ENCODE assay signal across 19 mouse cellular contexts in the genomic region with DNA sequence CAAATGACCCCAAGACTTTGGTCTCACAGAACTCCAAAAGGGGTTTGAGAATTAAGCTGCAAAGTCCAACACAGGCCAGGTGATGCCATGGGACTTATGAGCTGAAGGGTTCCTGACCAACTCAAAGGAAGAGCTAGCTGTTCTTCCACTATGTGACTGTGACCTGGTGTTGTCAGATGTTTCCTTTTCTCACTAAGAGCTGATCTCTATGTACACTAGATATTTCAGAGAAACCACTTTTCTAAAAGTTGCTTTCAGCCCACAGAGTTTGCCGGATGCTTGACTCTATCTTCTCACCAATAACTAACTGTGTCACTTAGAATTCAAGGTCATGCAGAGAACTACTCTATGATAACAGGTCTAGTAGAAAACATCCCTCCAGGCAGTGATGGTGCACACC. TPM values are rescaled to one million over a fixed set of nuclear protein-coding genes. Genes with fewer than 3 reads are reported as not detected.
DNase-seq lines count a peak whose midpoint lies in the region; ATAC-seq lines count a peak whose summit lies in the region.
"Had no signal": no experiment of that assay in that cellular context is flagged by ENCODE, and none has a peak within 500 bp of the region (broad histone marks: within the 10 kb centered on the region; RNA-seq: fewer than 3 reads in every experiment).

No protein-coding gene starts in this region.

- no peak overlapping the region for H3K4me2 ChIP-seq in heart, embryonic 12.5 days
- H3K4me2 ChIP-seq in hindbrain, embryonic 12.5 days (replicated peaks): no peak overlapping the region
- H3K4me2 ChIP-seq: embryonic facial prominence, embryonic 12.5 days; forebrain, embryonic 15.5 days; heart, embryonic 11.5 days; intestine, embryonic 15.5 days had no signal

- peaks cover 58% of the 10 kb centered on the region for H3K4me1 ChIP-seq in heart, embryonic 12.5 days (replicated peaks)
- no peaks in the 10 kb centered on the region; the same call in 1 of the 2 replicates for H3K4me1 ChIP-seq in hindbrain, embryonic 12.5 days
- H3K4me1 ChIP-seq: forebrain, embryonic 15.5 days had no signal

- no peak for ATAC-seq in heart, embryonic 12.5 days (ENCODE audit: insufficient number of reproducible peaks, low FRiP score)
- no peak for ATAC-seq in hindbrain, embryonic 12.5 days (ENCODE audit: low FRiP score)
- ATAC-seq: forebrain, embryonic 15.5 days; hindbrain, embryonic 16.5 days; intestine, embryonic 15.5 days had no signal

- 73% methylated on average over 1 of the region's 1 CpGs for WGBS in heart, embryonic 12.5 days
- WGBS in hindbrain, embryonic 12.5 days: 85% methylated on average over 1 of the region's 1 CpGs

- no peak overlapping the region for H3K27ac ChIP-seq in heart, embryonic 12.5 days (ENCODE audit: poor library complexity, severe bottlenecking)
- no peak overlapping the region for H3K27ac ChIP-seq in hindbrain, embryonic 12.5 days
- H3K27ac ChIP-seq: embryonic facial prominence, embryonic 12.5 days; forebrain, embryonic 15.5 days; heart, adult 2 months; hindbrain, embryonic 10.5 days; intestine, embryonic 15.5 days had no signal

- no peaks in the 10 kb centered on the region for H3K36me3 ChIP-seq in heart, embryonic 12.5 days
- no peaks in the 10 kb centered on the region for H3K36me3 ChIP-seq in hindbrain, embryonic 12.5 days
- H3K36me3 ChIP-seq: embryonic facial prominence, embryonic 12.5 days; forebrain, embryonic 15.5 days; hindbrain, embryonic 10.5 days; intestine, embryonic 15.5 days had no signal

- no peaks in the 10 kb centered on the region for H3K9me3 ChIP-seq in heart, embryonic 12.5 days (replicated peaks)
- H3K9me3 ChIP-seq in hindbrain, embryonic 12.5 days (replicated peaks): no peaks in the 10 kb centered on the region
- H3K9me3 ChIP-seq: embryonic facial prominence, embryonic 12.5 days; forebrain, embryonic 15.5 days; G1E; hindbrain, embryonic 10.5 days; intestine, embryonic 15.5 days had no signal

- no peaks in the 10 kb centered on the region for H3K27me3 ChIP-seq in heart, embryonic 12.5 days (replicated peaks)
- H3K27me3 ChIP-seq in hindbrain, embryonic 12.5 days: no peaks in the 10 kb centered on the region
- H3K27me3 ChIP-seq: embryonic facial prominence, embryonic 12.5 days; forebrain, embryonic 15.5 days; intestine, embryonic 15.5 days had no signal

- no peak overlapping the region for H3K4me3 ChIP-seq in heart, embryonic 12.5 days
- no peak overlapping the region for H3K4me3 ChIP-seq in hindbrain, embryonic 12.5 days
- H3K4me3 ChIP-seq: embryonic facial prominence, embryonic 12.5 days; forebrain, embryonic 15.5 days; heart, adult 2 months; hindbrain, embryonic 10.5 days; intestine, embryonic 15.5 days had no signal

- no peak overlapping the region for H3K9ac ChIP-seq in heart, embryonic 12.5 days
- H3K9ac ChIP-seq in hindbrain, embryonic 12.5 days: no peak overlapping the region
- H3K9ac ChIP-seq: embryonic facial prominence, embryonic 12.5 days; forebrain, embryonic 15.5 days; intestine, embryonic 15.5 days had no signal

- peak; percentile 61 for DNase-seq in heart, adult 11 months
- peak; percentile 41 for DNase-seq in CD4-positive helper T cell, adult 2 months (ENCODE audit: low read depth, low spot score)
- peak; percentile 63 for DNase-seq in T-cell, adult 2 months (ENCODE audit: low spot score)
- peak; percentile 71 for DNase-seq in naive thymus-derived CD4-positive, alpha-beta T cell, adult 2 months (ENCODE audit: low read depth)
- DNase-seq in embryo, embryonic 9.5 days (ENCODE audit: extremely low spot score): no peak
- no peak for DNase-seq in right cerebral cortex, postnatal 4 days
- DNase-seq: adrenal gland, postnatal 14 days; embryo, embryonic 11 days; gastrocnemius, postnatal 10 days; heart, adult 2 months had no signal

RNA-seq across cellular contexts. Expression of gene Znrf3, which starts 9.2 kb away (rescaled TPM):
- 7.3 and 7.6 TPM in 2 replicates for polyA plus RNA-seq in heart, embryonic 12.5 days (2016; fragmentation: Nextera tagmentation; extraction: Ambion mirVana)
- polyA plus RNA-seq in hindbrain, embryonic 12.5 days (2016; fragmentation: Nextera tagmentation; extraction: Ambion mirVana): 8.2 and 8.3 TPM in 2 replicates

Comparison
In these comparisons a context has a peak if more than half of its experiments do, and no peak if none do; other contexts are left out.
1. DNase-seq: peak in heart, adult 11 months (single experiment), CD4-positive helper T cell, adult 2 months (single experiment), T-cell, adult 2 months (single experiment) and naive thymus-derived CD4-positive, alpha-beta T cell, adult 2 months (single experiment); none in embryo, embryonic 9.5 days (single experiment) and right cerebral cortex, postnatal 4 days (single experiment).